Mouse (Mus musculus) frontal cortex, postnatal 10 days (tissue): Measurements from ENCODE around the gene Maco1.

Experiments used
- DNase-seq, 2 experiments: peaks; one replicate each; pipeline ENCODE4 v3.0.0; 2022; ENCODE audit warnings: low spot score in 2 of 2, mixed read lengths in 1 of 2

Maco1 gene

DNA sequence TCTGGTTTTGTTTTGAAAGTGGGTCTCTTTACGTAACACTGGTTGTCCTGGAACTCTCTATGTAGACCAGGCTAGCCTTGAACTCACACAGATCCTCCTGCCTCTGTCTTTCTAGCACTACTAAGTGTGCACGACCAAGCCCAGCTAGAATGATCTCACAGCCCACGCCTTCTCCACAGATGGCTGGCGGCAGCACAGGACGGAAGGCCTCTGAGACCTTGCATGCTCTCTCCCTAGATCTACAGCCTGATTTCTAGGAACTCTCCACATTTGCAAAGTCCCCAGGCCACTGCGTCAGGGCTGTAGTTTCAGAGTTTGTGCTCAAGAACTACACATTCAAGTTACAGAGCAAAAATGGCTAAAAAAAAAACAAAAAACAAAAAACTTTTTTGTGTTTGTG is 79.0 kb downstream of the Maco1 start:
- DNase-seq, result no peak

DNA sequence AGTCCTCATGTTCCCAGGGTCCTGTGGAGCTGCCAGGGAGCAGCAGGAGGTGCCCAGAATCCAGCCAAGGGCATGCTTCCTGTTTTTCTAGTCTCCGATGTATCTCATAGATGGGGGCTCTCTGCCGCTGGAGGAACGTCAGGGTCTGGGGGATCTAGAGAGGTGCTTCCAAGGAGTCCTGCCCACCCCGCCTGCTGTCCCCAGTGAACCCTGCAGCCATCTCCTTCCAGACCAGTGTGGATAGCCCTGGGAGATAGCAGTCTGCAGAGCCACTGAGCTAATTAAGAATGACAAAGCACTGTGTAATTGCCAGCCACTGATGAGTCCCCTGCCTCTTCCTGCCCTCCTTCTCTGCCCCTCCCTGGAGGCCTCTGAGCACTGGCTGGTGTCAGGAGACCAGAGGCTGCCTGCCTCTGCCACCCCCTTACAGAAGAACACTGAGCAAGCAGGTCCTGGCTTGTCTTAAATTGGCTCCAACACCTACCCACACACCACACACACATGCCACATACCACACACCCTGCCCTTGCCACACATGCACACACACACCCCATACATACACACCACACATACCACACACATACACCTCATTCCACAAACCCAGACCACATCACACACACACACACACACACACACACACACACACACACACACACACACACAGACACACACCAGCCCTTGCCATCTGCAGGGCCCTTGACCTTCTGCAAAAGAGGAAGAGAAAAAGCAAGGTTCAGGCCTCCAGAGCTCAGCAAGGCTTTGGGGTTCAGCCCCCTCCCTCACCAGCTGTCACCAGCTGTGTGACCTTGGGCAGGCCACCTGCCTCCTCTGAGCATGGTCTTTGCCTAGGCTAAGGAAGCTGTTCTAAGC is 80.1 kb downstream of the Maco1 start:
- DNase-seq, result no peak

DNA sequence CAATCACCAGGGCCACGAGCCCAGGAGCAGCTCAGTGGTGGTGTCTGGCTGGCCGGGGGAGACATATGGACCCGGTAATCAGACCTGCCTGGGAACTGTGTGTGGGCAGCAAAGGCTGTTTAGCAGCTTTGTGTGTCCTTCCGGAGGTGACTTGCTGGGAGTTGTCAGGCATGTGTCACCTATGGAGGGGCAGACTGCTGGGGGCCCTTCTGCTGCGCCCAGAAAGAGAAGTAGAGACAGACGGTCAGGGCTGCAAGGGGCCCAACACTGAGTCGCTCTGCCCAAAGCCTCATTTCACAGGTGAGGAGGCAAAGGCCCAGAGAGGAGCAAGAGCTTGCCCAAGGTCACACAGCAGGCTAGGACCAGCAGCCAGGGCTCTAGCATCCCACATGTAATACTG is 83.3 kb downstream of the Maco1 start:
- no peak for DNase-seq

DNA sequence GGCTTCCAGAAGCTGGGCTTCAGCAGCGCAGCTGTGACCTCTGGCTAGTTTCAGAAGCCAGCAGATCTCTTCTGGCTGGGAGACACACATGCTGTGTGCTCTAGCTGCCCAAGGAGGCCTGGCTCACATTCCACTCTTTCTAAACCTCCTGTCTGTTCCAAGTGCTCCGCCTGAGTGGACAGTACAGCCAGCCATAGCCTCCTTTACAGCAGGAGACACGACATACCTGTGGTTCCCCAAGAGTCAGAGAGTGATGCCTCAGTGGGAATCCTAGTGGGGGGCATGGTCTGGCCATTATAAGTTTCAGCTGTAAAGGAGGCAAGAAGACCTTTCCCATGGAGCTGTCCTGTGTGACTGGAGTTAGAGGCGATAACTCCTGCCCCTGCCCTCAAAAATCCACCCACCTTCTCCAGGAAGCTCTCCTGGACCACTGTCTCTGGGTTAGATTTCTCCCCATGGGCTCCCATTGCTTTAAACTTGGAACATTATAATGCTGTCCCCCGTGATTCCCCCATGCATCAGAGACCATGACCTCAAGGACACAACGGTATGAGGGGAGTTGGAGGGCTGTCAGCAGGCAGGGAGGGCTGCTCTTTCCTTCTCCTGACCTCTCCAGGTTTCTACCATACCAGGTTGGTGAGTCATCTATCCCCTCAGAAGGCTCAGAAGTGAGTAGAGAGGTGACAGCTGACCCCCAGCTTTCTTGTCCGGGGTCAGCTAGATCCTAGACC is 83.9 kb downstream of the Maco1 start:
- DNase-seq, result no peak

DNA sequence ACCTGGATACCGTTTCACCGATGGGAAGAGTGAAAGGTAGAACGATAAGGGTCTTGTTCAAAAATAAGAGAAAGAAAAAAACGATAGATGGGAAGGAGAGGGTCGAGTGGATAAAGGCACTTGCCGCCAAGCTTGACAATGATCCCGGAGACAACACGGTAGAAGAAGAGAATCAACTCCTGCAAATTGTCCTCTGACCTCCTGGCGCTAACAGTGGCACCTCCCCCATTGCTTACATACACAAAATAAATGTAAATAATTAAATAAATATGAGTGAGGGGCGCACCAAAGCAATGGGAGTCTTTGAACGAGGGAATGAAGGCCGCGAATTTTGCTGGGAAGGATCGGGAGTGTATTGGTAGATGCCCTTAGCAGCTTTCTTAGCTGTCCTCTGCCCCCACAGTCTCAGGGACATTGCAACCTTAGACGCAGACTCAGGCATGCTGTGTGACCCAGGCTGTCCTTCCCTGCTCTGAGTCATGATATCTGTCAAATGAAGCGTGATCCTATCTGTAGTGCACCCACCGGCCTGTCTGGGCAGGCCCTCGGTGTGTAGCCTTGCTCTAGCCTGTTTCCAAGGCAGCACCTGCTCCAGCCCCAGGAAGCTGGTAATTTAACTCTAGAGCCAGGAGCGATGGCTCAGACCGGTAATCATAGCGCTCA is 84.8 kb downstream of the Maco1 start:
- DNase-seq, result no peak

DNA sequence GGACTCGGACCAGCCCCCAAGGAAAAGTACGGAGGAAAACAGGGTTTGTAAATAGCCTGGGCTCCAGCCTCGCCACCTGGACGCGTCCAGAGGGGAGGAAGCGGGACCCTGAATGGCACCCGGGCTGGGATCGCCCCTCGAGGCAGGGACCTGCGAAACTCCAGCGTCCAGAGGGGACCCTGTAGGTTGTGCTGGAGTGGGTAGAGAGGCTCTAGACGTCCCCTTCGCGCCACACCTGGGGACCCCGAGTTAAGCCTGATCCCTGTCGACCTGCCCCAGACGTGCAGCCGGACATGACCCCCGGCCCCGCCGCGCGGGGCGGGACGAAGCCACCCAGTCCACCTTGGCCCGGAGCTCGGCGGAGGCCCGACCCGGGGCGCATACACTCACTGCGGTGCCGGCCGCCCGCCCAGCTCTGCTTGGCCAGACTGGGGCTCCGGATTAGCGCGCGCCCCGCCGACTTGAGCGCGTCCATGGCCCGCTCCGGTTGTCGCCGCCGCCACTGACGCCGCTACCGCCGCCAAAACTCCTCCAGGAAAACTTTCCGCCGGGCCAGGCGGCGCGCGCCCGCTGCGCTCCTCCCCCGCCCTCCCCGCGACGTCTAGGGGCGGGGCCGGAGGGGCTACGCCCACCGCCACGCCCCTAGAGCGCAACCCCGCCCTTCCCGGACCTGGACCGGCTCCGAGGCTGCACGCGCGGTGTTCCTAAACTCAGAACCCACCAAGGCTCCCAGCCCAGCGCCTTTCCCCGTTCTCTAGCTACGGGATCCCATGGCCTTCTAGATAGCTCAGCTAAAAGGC is 85.5 kb downstream of the Maco1 start, which contains the start of gene Ldlrap1:
Ldlrap1 (minus strand) TSS at position 599 of the 800 bp plus-strand sequence.
- DNase-seq, result peak in 1 of 2 experiments; percentile 51

DNA sequence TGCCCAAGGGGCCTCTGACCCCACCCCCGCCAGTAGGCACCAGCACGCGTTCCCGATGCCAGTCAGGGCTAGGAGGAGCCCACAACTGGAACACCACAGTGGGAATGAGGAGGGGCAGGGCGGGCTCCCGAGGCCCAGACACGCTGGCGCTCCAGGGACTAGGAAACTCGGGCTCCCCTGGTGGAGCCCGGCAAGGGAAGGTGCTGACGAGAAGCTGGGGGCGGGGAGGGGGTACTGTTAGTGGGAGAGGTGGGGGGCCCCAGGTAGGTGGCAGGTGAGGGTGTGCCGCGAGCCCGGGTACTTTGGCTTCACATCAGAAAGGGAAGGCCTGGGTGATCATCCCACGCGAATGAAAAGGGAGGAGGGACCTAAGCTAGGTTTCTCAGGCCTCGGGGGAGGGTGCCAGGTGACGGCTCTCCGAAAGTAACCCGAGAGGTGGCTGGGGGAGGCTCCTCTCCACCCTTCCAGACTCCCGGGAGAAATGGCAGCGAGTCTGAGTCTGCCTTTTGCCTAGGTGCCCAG is 86.2 kb downstream of the Maco1 start:
- no peak for DNase-seq

DNA sequence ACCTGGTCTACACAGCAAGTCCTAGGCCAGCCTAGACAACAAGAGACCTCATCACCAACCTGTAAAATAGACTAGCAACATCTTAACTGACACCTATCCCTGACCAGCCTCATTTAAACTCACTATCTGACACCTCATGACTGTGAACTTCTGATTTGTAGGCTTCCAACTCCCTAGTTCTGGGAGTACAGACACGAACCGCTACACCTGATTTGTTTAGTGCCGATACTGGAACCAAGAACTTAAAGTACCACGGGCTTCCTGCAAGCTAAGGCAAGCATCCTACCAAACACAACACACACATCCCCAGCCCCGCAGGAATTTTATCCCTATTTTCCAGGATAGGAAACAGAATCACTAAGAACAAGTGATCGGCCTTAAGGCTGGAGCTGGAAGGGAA is 86.9 kb downstream of the Maco1 start:
- no peak for DNase-seq

DNA sequence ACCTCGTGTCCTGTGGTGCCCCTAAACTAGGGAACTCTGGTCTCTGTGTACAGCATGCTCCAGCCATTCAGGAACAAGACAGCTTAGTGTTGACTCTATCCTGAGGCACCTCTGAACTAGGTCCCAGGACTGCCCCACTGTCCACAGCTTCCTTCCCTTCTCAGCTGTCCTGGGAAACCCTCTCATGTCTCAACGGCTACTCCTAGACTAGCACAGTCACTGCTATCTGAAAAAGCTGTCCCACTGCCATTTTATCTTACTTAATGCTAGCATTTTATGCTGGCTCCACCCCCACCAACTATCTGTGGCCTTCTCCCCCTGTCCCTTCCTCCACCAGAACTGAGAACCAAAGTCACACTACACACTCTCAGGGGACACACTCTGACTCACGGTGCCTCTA is 88.8 kb downstream of the Maco1 start:
- no peak for DNase-seq

DNA sequence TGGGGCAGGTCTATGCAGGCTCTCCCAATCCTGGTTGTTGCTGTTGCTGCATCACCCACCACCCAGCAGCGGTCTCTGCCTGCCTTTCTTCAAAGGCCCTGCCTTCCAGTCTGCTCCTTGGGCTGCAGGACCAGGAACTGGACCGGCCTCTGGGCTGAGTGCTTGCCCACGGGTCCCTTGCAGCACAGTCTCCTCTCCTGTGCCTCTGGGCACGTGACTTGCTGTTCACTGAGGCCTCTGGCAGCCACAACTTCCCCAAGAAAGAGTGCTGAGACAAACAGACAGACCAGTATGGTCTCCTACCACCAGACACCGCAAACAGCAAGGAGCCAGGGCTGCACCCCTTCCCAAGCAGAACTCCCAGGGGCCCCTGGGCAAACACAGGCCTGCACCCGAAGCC is 90.8 kb downstream of the Maco1 start:
- no peak for DNase-seq

DNA sequence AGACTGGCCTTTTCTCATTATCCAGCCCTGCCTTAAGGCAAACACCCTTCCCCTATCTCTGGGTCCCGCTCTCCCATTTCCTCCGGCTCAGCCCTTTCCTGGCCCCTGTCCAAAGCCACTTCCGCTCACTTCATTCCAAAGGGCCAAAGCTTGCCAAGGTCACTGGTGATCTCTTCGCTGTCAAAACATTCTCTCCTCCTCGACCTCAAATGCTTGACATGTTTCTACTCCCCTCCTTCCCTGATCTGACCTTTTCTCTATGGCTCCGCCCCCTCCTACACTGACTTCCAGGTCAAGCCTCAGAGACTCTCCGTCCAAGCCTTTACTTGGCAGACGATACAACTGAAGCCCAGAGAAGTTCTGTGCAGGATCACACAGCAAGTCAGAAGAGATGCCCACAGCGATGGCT is 92.3 kb downstream of the Maco1 start:
- DNase-seq, result peak in 1 of 2 experiments; percentile 38

DNA sequence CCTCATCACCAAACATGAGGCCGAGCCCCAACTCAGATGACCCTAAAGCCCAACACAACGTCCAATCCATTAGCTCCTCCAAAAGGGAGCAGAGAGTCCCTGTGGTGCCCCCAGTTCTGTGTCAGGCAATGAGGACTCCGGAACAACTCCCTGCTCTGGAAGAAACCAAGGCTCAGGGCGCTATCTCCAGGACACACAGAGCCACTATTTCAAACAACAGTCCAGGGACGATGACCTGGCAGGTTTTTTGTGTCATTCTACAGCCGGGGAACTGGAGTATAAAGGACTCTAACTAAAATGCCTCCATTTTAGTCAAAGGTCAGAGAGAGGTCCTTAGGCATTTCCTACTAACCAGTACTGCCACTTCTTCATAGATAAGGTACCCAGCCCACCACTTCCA is 92.9 kb downstream of the Maco1 start:
- DNase-seq, result no peak

DNA sequence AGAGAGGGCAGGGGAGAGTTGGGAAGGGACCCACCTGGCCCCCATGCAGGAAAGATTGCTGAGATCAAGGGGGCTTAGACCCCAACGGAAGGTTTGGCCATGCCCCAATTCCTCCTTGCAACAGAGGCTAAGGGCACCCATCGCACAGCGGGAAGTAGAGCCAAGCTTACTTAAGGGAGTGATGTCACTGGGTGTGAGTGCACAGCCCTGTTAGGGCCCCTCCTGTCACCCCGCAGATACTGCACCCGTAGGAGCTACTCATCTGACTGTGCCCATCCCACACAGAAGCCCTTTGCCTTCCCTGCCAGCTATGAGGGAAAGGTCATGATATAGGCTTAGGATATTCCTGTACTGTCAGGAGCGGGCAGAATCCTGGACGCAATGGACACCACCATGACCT is 93.6 kb downstream of the Maco1 start:
- DNase-seq, result no peak

DNA sequence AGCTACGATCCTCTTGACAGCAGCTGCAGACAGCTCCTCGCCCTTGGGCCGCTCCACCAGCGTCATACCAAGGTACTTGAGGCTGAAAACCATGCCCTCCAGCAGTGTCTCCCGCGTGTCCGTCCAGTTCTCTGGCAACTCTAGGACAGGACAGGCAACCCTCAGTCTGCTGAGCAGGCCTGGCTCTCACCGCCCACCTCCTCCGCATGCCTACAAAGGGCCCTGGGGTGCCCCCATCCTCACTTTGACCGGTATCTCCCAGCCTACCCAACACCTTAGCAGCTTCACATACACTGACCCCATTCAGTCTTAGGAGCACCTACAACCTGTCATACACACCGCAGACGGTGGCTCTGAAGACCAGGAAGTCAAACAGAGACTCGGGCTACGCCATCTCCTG is 94.2 kb downstream of the Maco1 start:
- no peak for DNase-seq

DNA sequence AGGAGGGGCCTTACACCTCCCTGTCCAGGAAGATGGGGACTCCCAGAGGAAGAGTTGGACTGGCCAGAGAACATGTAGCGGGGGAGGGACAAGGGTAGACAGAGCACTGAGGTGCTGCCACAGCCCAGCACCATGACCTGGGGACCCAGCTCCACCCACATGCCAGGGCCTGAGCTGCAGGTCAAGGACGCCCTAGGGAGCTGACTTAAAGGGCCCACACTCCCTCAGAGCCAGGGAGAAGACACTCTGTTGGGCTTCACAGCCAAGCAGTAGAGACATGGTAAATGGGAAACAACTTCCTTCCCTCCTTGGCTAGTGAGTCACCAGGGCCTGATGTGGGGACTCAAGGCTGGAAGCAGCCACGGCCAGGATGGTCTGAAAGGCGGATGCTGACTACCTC is 94.8 kb downstream of the Maco1 start:
- no peak for DNase-seq

DNA sequence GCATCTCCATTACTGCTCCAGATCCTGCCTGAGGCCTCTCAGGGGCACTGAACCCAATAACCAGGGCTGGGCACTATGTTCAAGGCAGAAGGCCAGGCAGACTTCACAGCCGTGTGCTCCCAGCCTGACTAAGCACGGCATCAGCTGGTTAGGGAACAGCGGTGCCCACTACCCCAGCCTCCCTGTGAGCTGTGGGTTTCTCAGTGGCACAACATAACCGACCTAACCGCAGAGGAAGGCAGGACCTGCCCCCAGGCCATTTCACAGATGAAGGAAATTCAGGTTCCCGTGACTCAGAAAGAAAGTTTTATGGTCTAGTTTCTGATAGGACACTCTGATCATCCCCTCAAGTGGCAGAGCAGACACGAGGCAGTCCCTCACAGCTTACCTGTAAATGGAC is 96.2 kb downstream of the Maco1 start:
- no peak for DNase-seq

DNA sequence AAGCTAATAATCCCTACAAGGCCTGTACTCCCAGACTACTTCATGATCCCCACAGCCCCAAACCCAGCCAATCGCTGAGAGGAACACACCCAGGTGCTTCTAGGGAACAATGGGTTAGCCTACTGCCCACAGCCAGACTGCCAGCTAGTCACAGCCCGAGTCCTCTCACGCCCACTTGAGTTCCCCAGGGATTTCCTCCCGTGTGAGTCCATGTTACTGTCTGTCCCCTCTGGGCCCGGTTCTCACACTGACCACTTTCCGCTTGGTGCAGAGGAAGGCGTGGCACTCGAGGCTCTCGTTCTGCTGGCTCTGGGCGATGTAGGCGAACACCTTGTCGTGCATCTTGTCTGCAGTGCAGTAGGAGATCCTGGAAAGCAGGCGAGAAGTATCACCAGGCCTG is 98.2 kb downstream of the Maco1 start:
- DNase-seq, result no peak

DNA sequence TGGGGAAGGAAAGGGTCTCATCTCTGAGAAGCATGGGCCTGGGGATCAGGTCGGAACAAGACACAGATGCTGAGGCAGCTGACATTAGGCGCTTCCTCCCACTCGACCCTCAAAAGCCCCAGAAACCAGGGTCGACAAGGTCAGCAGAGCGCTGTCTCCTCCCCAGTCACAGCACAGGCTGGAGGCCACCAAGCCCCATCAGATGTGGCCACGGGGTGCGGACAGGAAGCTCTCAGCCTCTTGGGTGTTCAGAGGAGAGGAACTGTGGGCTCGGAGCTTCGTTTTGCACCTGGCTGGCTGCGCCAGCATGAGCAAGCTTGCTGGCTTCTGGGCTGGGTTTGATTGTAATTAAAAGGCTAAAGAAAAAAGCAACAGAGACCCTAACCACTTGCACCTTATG is 98.8 kb downstream of the Maco1 start:
- DNase-seq, result no peak

DNA sequence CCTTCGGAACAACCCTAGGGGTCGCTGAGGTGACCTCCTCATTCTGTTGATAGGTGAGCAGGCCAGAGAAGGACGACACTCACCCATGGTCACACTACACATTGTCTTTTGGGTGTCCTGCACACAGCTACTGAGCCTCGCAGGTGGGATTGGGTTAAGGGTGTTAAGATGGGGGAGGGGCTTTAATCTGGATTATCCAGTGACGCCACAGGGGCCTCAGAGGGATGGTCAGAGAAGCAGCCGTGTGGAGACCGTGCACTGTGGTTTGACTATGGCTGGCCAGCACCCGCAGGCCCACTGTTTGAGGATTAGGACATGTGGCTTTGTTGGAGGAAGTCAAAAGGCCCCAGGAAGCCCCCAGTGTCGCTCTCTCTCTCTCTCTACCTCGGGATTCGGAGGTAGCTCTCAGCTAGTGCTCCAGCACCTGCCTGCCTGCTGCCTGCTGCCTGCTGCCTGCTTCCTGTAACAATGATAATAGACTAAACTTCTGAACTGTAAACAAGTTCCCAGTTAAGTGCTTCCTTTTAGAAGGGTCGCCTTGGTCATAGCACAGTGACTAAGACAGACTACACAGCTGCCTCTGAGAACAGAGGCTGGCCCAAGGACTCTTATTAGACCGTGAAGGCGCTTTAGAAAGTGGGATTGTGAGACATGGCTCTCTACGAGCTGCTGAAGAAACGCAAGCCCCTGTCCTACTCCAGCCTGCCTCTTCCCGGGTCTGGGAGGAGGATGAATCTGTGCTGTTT is 99.5 kb downstream of the Maco1 start:
- DNase-seq, result no peak

DNA sequence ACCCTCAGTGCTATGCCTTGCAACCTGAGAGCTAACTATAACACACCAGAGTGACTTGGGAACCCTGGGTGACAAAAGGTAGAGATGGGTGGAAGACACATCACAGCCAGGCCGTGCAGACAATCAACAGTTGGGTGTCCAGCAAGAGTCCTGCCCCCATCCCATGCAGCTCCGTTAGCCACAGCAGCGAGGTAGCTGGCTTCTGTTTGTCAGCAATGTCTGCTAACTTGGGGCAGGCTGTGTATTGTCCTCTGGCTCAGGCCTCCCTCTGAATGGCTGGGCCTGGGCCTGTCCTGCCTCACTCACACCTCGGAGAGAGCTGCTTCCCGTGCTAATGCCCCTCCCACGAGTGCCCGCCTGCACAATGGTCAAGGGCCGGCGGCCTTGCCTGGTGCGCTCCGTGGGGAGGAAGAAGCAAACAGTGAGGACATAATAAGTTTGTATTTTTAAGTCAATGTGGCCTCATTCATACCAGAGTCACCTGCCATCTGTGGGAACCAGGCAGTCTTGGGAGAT is 100.2 kb downstream of the Maco1 start:
- DNase-seq, result no peak
